Mouse (Mus musculus) midbrain, embryonic 11.5 days (tissue): ENCODE measurements at regions not wholly inside any gene's neighbourhood (a gene's known extent, or its start where the extent isn't known, plus 50 kb on each side); places are given as distances from the start of the nearest gene placed in this dataset.
A peak's percentile ranks its signal among the peaks of the same experiment; 100 is the strongest.

Source experiments
- ATAC-seq: fragments of 200-750 bp; cut with Nextera tagmentation; 2 replicates; pipeline ENCODE4 v1.8.0; 2017; ENCODE audit warnings: moderate TSS enrichment, moderate library complexity; ENCODE audit not compliant: low FRiP score
- DNase-seq: peaks from one replicate; pipeline ENCODE4 v3.0.0; 2015; ENCODE audit warnings: low spot score; ENCODE audit errors: missing footprints
- H3K27ac ChIP-seq: fragments of 300-500 bp; sonication (generic); 2 replicates; pipeline ENCODE4 v1.5.1; 2014; ENCODE audit warnings: low read depth, low read length
- H3K27me3 ChIP-seq: fragments of 300-500 bp; sonication (generic); 2 replicates; pipeline ENCODE4 v1.6.1; 2014; ENCODE audit warnings: mild to moderate bottlenecking, low read length, moderate library complexity, mixed read lengths; ENCODE audit not compliant: control insufficient read depth, insufficient read depth
- H3K36me3 ChIP-seq: fragments of 300-500 bp; sonication (generic); 2 replicates; pipeline ENCODE4 v1.6.1; 2014; ENCODE audit warnings: mild to moderate bottlenecking, low read length, moderate library complexity, mixed read lengths; ENCODE audit not compliant: control insufficient read depth, insufficient read depth
- H3K4me1 ChIP-seq: fragments of 300-500 bp; sonication (generic); 2 replicates; pipeline ENCODE4 v1.6.1; 2014; ENCODE audit warnings: low read length; ENCODE audit not compliant: control insufficient read depth, insufficient read depth
- H3K4me2 ChIP-seq: fragments of 300-500 bp; sonication (generic); 2 replicates; pipeline ENCODE4 v1.6.1; 2014; ENCODE audit warnings: mild to moderate bottlenecking, moderate library complexity
- H3K4me3 ChIP-seq: fragments of 300-500 bp; sonication (generic); 2 replicates; pipeline ENCODE4 v1.5.1; 2014; ENCODE audit warnings: low read depth, low read length
- H3K9ac ChIP-seq: fragments of 300-500 bp; sonication (generic); 2 replicates; pipeline ENCODE4 v1.6.1; 2014; ENCODE audit warnings: low read length
- H3K9me3 ChIP-seq: fragments of 300-500 bp; sonication (generic); 2 replicates; pipeline ENCODE4 v1.6.1; 2016; ENCODE audit warnings: low read length; ENCODE audit not compliant: control insufficient read depth
- WGBS: fragments of 180-500 bp; shearing (Covaris S2); extraction: QIAGEN DNeasy Blood & Tissue Kit; methylation state at CpG from one replicate; pipeline ENCODE4 v1.1.7; 2014; 5-methylcytosine and 5-hydroxymethylcytosine counted together

- Histone ChIP-seq H3K4me2 (no peak overlapping the region), H3K4me3 (no peak overlapping the region), H3K9me3 (peaks cover 3% of the 10 kb centered on the region; the same call in 1 of the 2 replicates), H3K36me3 (no peaks in the 10 kb centered on the region), H3K27ac (no peak overlapping the region), H3K9ac (no peak overlapping the region), H3K4me1 (no peaks in the 10 kb centered on the region), H3K27me3 (no peaks in the 10 kb centered on the region)
- WGBS = 56% methylated on average over 1 of the region's 1 CpGs
- ATAC-seq (no peak), DNase-seq (no peak)
These were observed 109.2 kb upstream of the Creb1 start for GRCm38 (mm10) chr1:64423256-64423655.

GRCm38 (mm10) chr1:64418567-64418966 lies 113.9 kb upstream of the Creb1 start:
- no peak for ATAC-seq

GRCm38 (mm10) chr1:64415906-64416305 lies 116.5 kb upstream of the Creb1 start:
- no peak for ATAC-seq
- no peaks in the 10 kb centered on the region for H3K4me1 ChIP-seq
- no peak overlapping the region for H3K4me2 ChIP-seq
- no peak overlapping the region for H3K9ac ChIP-seq
- H3K9me3 ChIP-seq = peaks cover 3% of the 10 kb centered on the region; the same call in 1 of the 2 replicates
- DNase-seq = no peak
- no peak overlapping the region for H3K4me3 ChIP-seq
- no peaks in the 10 kb centered on the region for H3K27me3 ChIP-seq
- no peak overlapping the region for H3K27ac ChIP-seq
- H3K36me3 ChIP-seq = no peaks in the 10 kb centered on the region
- WGBS = 88% methylated on average over 7 of the region's 7 CpGs

More at GRCm38 (mm10) chr1:64418567-64418966, 113.9 kb upstream of the Creb1 start:
- H3K4me3 ChIP-seq = no peak overlapping the region
- H3K36me3 ChIP-seq = no peaks in the 10 kb centered on the region
- H3K27ac ChIP-seq = no peak overlapping the region
- peaks cover 3% of the 10 kb centered on the region; the same call in 1 of the 2 replicates for H3K9me3 ChIP-seq
- H3K9ac ChIP-seq = no peak overlapping the region
- H3K4me1 ChIP-seq = no peaks in the 10 kb centered on the region
- no peaks in the 10 kb centered on the region for H3K27me3 ChIP-seq
- DNase-seq = no peak
- no peak overlapping the region for H3K4me2 ChIP-seq

- no peaks in the 10 kb centered on the region for H3K4me1 ChIP-seq
- H3K4me3 ChIP-seq = no peak overlapping the region
- DNase-seq = no peak
- H3K36me3 ChIP-seq = no peaks in the 10 kb centered on the region
- WGBS = 93% methylated on average over 4 of the region's 4 CpGs
- H3K27me3 ChIP-seq = no peaks in the 10 kb centered on the region
- no peak overlapping the region for H3K27ac ChIP-seq
- H3K4me2 ChIP-seq = no peak overlapping the region
- no peak overlapping the region for H3K9ac ChIP-seq
- ATAC-seq = no peak
- no peaks in the 10 kb centered on the region for H3K9me3 ChIP-seq
These were observed 119.3 kb upstream of the Creb1 start for GRCm38 (mm10) chr1:64413181-64413560.

- WGBS = 84% methylated on average over 10 of the region's 10 CpGs
- ATAC-seq (no peak), DNase-seq (no peak)
- no peak overlapping the region for H3K9ac ChIP-seq
- H3K36me3 ChIP-seq = no peaks in the 10 kb centered on the region
- H3K27ac ChIP-seq = no peak overlapping the region
- no peaks in the 10 kb centered on the region for H3K4me1 ChIP-seq
- H3K27me3 ChIP-seq = no peaks in the 10 kb centered on the region
- no peak overlapping the region for H3K4me2 ChIP-seq
- H3K9me3 ChIP-seq = no peaks in the 10 kb centered on the region
- no peak overlapping the region for H3K4me3 ChIP-seq
These were observed 119.8 kb upstream of the Creb1 start for GRCm38 (mm10) chr1:64412481-64413180.

- no peak overlapping the region for H3K27ac ChIP-seq
- H3K9ac ChIP-seq = no peak overlapping the region
- no peaks in the 10 kb centered on the region for H3K9me3 ChIP-seq
- 90% methylated on average over 4 of the region's 4 CpGs for WGBS
- no peak overlapping the region for H3K4me2 ChIP-seq
- no peaks in the 10 kb centered on the region for H3K4me1 ChIP-seq
- no peak for ATAC-seq
- no peaks in the 10 kb centered on the region for H3K27me3 ChIP-seq
- H3K4me3 ChIP-seq = no peak overlapping the region
- no peaks in the 10 kb centered on the region for H3K36me3 ChIP-seq
- no peak for DNase-seq
These were observed 120.5 kb upstream of the Creb1 start for GRCm38 (mm10) chr1:64411851-64412480.

GRCm38 (mm10) chr1:64408807-64409582 lies 123.5 kb upstream of the Creb1 start:
- Histone ChIP-seq H3K4me2 (no peak overlapping the region), H3K36me3 (no peaks in the 10 kb centered on the region), H3K27me3 (no peaks in the 10 kb centered on the region), H3K9me3 (no peaks in the 10 kb centered on the region), H3K9ac (no peak overlapping the region), H3K27ac (no peak overlapping the region), H3K4me3 (no peak overlapping the region), H3K4me1 (no peaks in the 10 kb centered on the region)
- 83% methylated on average over 4 of the region's 4 CpGs for WGBS
- DNase-seq (no peak), ATAC-seq (no peak)

- Histone ChIP-seq H3K9me3 (no peaks in the 10 kb centered on the region), H3K36me3 (no peaks in the 10 kb centered on the region), H3K27me3 (no peaks in the 10 kb centered on the region), H3K4me2 (no peak overlapping the region), H3K27ac (no peak overlapping the region), H3K9ac (no peak overlapping the region), H3K4me3 (no peak overlapping the region), H3K4me1 (no peaks in the 10 kb centered on the region)
- ATAC-seq (no peak), DNase-seq (no peak)
- 93% methylated on average over 8 of the region's 8 CpGs for WGBS
These were observed 140.9 kb upstream of the Creb1 start for GRCm38 (mm10) chr1:64391525-64391924.

- peaks cover 18% of the 10 kb centered on the region for H3K4me1 ChIP-seq
- H3K36me3 ChIP-seq = no peaks in the 10 kb centered on the region
- H3K9me3 ChIP-seq = no peaks in the 10 kb centered on the region
- WGBS = 32% methylated on average over 6 of the region's 6 CpGs
- no peak overlapping the region for H3K27ac ChIP-seq
- DNase-seq (peak; percentile 92), ATAC-seq (peak; percentile 98)
- H3K4me3 ChIP-seq = no peak overlapping the region
- no peak overlapping the region for H3K9ac ChIP-seq
- H3K4me2 ChIP-seq = 0 out of 2 replicates have a peak overlapping the region, but pooled peaks have one; percentile 9
- H3K27me3 ChIP-seq = no peaks in the 10 kb centered on the region
These were observed 151.2 kb upstream of the Creb1 start for GRCm38 (mm10) chr1:64381264-64381663.
